Mouse (Mus musculus) stomach, embryonic 16.5 days (tissue): Measurements from ENCODE around the gene Tut4. TPM values are rescaled to one million over a fixed set of nuclear protein-coding genes. Genes with fewer than 3 reads are reported as not detected.
A peak's percentile ranks its signal among the peaks of the same experiment; 100 is the strongest.

Experiments
- ATAC-seq: fragments of 200-750 bp; cut with Nextera tagmentation; 2 replicates; pipeline ENCODE4 v1.8.0; 2017; ENCODE audit warnings: moderate number of reproducible peaks, moderate TSS enrichment; ENCODE audit not compliant: insufficient read depth, low FRiP score
- H3K27ac ChIP-seq: fragments of 300-500 bp; sonication (generic); 2 replicates; pipeline ENCODE4 v1.5.1; 2014; ENCODE audit warnings: low read length
- H3K27me3 ChIP-seq: fragments of 300-500 bp; sonication (generic); 2 replicates; pipeline ENCODE4 v1.6.1; 2014; ENCODE audit warnings: low read length, control low read depth, mixed read lengths; ENCODE audit not compliant: control insufficient read depth, insufficient read depth
- H3K36me3 ChIP-seq: fragments of 300-500 bp; sonication (generic); 2 replicates; pipeline ENCODE4 v1.6.1; 2014; ENCODE audit warnings: low read length; ENCODE audit not compliant: control insufficient read depth, insufficient read depth
- H3K4me1 ChIP-seq: fragments of 300-500 bp; sonication (generic); 2 replicates; pipeline ENCODE4 v1.6.1; 2014; ENCODE audit warnings: low read length, control low read depth, mixed read lengths; ENCODE audit not compliant: control insufficient read depth, insufficient read depth
- H3K4me2 ChIP-seq: fragments of 300-500 bp; sonication (generic); 2 replicates; pipeline ENCODE4 v1.6.1; 2014; ENCODE audit warnings: low read depth, low read length, mixed read lengths
- H3K4me3 ChIP-seq: fragments of 300-500 bp; sonication (generic); replicated peaks from 2 replicates; pipeline ENCODE4 v1.5.1; 2014; ENCODE audit warnings: mild to moderate bottlenecking, low read length
- H3K9ac ChIP-seq: fragments of 300-500 bp; sonication (generic); 2 replicates; pipeline ENCODE4 v1.6.1; 2014; ENCODE audit warnings: low read length
- H3K9me3 ChIP-seq: fragments of 300-500 bp; sonication (generic); replicated peaks from 2 replicates; pipeline ENCODE4 v1.6.1; 2016; ENCODE audit warnings: low read length, control low read depth; ENCODE audit not compliant: control insufficient read depth
- WGBS: fragments of 180-500 bp; shearing (Covaris S2); extraction: QIAGEN DNeasy Blood & Tissue Kit; methylation state at CpG from one replicate; pipeline ENCODE4 v1.1.7; 2014; 5-methylcytosine and 5-hydroxymethylcytosine counted together
- polyA plus RNA-seq: library from polyadenylated mRNA; unstranded; fragments of >200 nt; fragmentation: Nextera tagmentation; extraction: Ambion mirVana; gene quantifications from 2 replicates; pipeline ENCODE4 v1.2.1, GENCODE M21; 2015

The Tut4 gene
- polyA plus RNA-seq, 1 experiment from 2014 or later = 49.3 TPM

- Histone ChIP-seq H3K9me3 (no peaks in the 10 kb centered on the region), H3K27me3 (no peaks in the 10 kb centered on the region), H3K4me1 (peaks cover 18% of the 10 kb centered on the region), H3K36me3 (no peaks in the 10 kb centered on the region), H3K4me2 (no peak overlapping the region), H3K4me3 (no peak overlapping the region), H3K9ac (no peak overlapping the region), H3K27ac (no peak overlapping the region)
- ATAC-seq = no peak
- WGBS = 94% methylated on average over 3 of the region's 3 CpGs
Observed at GRCm38 (mm10) chr4:108434781-108435180, 24.4 kb upstream of the Tut4 start.

DNA sequence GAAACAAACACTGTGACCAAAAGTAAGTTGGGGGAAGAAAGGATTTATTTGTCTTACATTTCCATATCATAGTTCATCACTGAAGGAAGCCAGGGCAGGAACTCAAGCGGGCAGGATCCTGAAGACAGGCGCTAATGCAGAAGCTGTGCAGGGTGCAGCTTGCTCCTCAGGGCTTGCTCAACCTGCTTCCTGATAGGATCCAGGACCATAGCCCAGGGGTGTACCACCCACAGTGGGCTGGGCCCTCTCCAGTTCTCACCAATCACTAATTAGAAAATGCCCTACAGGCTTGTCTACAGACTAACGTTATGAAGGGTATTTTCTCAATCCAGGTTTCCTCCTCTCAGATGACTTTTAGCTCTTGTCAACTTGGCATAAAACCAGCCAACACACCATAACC, 23.6 kb upstream of the Tut4 start:
- Histone ChIP-seq H3K4me1 (peaks cover 18% of the 10 kb centered on the region), H3K27me3 (no peaks in the 10 kb centered on the region), H3K36me3 (no peaks in the 10 kb centered on the region), H3K9me3 (no peaks in the 10 kb centered on the region), H3K9ac (no peak overlapping the region), H3K27ac (no peak overlapping the region), H3K4me3 (no peak overlapping the region), H3K4me2 (no peak overlapping the region)
- ATAC-seq = no peak
- WGBS = 54% methylated on average over 3 of the region's 3 CpGs

GRCm38 (mm10) chr4:108436225-108436624, 23.0 kb upstream of the Tut4 start:
- no peaks in the 10 kb centered on the region for H3K9me3 ChIP-seq
- H3K4me3 ChIP-seq = no peak overlapping the region
- WGBS = 82% methylated on average over 1 of the region's 1 CpGs
- no peaks in the 10 kb centered on the region for H3K27me3 ChIP-seq
- ATAC-seq = peak; percentile 25; the same call in 1 of the 2 replicates
- H3K4me2 ChIP-seq = no peak overlapping the region
- no peak overlapping the region for H3K27ac ChIP-seq
- no peaks in the 10 kb centered on the region for H3K36me3 ChIP-seq
- peaks cover 16% of the 10 kb centered on the region for H3K4me1 ChIP-seq
- H3K9ac ChIP-seq = no peak overlapping the region

DNA sequence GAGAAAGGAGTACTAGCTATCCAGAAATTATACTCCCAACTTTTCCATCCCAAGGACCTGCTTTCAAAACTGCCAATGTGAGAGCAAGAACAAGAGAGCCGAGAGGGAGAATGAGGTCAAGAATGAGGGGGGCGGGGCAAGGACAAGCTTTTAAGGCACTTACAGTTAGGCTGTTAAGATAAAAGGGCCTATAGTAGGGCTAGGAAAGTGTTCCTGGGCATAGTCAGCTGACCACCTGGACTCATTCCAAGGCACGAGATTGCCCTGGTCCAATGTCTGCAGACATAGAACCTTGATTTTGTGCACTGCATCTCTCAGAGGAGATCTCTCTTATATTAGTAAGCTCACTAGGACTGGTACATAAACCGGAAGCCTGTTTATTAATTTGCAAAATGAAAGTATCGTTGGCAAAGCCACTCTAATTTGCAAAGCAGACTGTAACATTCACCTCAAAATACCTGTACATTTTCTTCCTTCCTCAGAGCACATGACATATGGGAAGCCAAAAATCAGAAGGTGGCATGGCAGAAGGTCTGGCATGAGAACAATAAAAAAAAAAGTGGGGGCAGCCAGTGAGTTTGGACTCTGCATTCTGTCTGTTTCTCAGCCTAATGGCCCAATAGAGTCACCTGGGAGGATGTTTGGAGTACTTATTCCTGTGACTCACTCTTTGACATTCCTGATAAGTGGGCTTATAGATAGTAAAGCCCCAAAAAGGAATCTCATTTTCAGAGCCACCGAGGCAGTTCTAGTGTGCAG, 21.0 kb upstream of the Tut4 start:
- WGBS = 49% methylated on average over 6 of the region's 6 CpGs
- Histone ChIP-seq H3K4me2 (no peak overlapping the region), H3K36me3 (no peaks in the 10 kb centered on the region), H3K4me1 (peaks cover 7% of the 10 kb centered on the region; the same call in 1 of the 2 replicates), H3K9ac (no peak overlapping the region), H3K27me3 (no peaks in the 10 kb centered on the region), H3K4me3 (no peak overlapping the region), H3K9me3 (no peaks in the 10 kb centered on the region), H3K27ac (no peak overlapping the region)
- ATAC-seq = no peak

- ATAC-seq = no peak
- H3K9ac ChIP-seq = no peak overlapping the region
- H3K9me3 ChIP-seq = no peaks in the 10 kb centered on the region
- H3K4me2 ChIP-seq = no peak overlapping the region
- H3K4me1 ChIP-seq = no peaks in the 10 kb centered on the region
- WGBS = 35% methylated on average over 7 of the region's 7 CpGs
- no peaks in the 10 kb centered on the region for H3K27me3 ChIP-seq
- H3K27ac ChIP-seq = no peak overlapping the region
- no peak overlapping the region for H3K4me3 ChIP-seq
- H3K36me3 ChIP-seq = no peaks in the 10 kb centered on the region
Observed at GRCm38 (mm10) chr4:108448091-108448490, 11.1 kb upstream of the Tut4 start.

DNA sequence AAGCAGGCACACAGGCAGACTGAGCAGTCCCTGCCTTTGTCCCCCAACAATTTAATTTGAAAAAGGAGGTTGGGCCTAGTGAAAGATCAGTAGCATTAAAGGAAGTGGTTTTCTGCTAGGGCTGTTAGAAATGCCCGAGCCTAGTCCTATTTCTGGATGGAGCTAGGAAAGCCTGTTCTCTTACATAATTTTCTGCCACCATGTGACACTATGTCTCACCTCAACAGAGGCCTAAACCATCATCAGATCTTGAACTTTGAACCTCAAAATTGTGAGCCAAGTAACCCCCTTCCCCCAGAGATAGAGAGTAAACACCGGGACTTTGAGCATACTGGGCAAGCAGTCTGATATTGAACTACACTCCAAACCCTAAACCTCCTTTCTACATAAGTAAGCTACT, 3.2 kb upstream of the Tut4 start:
- Histone ChIP-seq H3K27me3 (no peaks in the 10 kb centered on the region), H3K4me2 (no peak overlapping the region), H3K9me3 (no peaks in the 10 kb centered on the region), H3K4me3 (no peak overlapping the region), H3K4me1 (peaks cover 10% of the 10 kb centered on the region), H3K27ac (peak overlapping the region; percentile 9; the same call in 1 of the 2 replicates), H3K9ac (no peak overlapping the region), H3K36me3 (no peaks in the 10 kb centered on the region)
- WGBS = 48% methylated on average over 2 of the region's 2 CpGs
- no peak for ATAC-seq

- Histone ChIP-seq H3K4me2 (peak overlapping the region; percentile 87), H3K9me3 (no peaks in the 10 kb centered on the region), H3K27me3 (no peaks in the 10 kb centered on the region), H3K27ac (peak overlapping the region; percentile 97), H3K4me3 (peak overlapping the region; percentile 99; the same call in 1 of the 2 replicates), H3K36me3 (no peaks in the 10 kb centered on the region), H3K9ac (peak overlapping the region; percentile 98), H3K4me1 (peaks cover 10% of the 10 kb centered on the region)
- no peak for ATAC-seq
- WGBS = 26% methylated on average over 5 of the region's 5 CpGs
Observed at GRCm38 (mm10) chr4:108458201-108458741, 955 bp upstream of the Tut4 start.

- no peaks in the 10 kb centered on the region for H3K27me3 ChIP-seq
Observed at GRCm38 (mm10) chr4:108460156-108460923, 1.1 kb downstream of the Tut4 start.

More at GRCm38 (mm10) chr4:108460156-108460923, 1.1 kb downstream of the Tut4 start:
- peaks cover 10% of the 10 kb centered on the region for H3K4me1 ChIP-seq
- peak overlapping the region; percentile 98 for H3K9ac ChIP-seq
- H3K4me3 ChIP-seq = peak overlapping the region; percentile 99
- peak overlapping the region; percentile 87 for H3K4me2 ChIP-seq
- no peaks in the 10 kb centered on the region for H3K36me3 ChIP-seq
- under 1% methylated on average over 52 of the region's 59 CpGs for WGBS
- peak overlapping the region; percentile 97 for H3K27ac ChIP-seq
- no peaks in the 10 kb centered on the region for H3K9me3 ChIP-seq
- ATAC-seq = peak; percentile 59
